In genomic region chr15:98633822-98634470, GRCm38 (mm10) we compare ENCODE assay signal across 8 mouse cellular contexts. TPM values are rescaled to one million over a fixed set of nuclear protein-coding genes. Genes with fewer than 3 reads are reported as not detected.
DNase-seq lines count a peak whose midpoint lies in the region; ATAC-seq and TF ChIP-seq lines count a peak whose summit lies in the region.

No protein-coding gene starts in this region.

- TF ChIP-seq CTCF in ES-Bruce4 (IDR thresholded peaks at IDR 0.05; ENCODE audit: low read depth, low read length), result no peak

- TF ChIP-seq POLR2A in ES-Bruce4 (IDR thresholded peaks at IDR 0.05; ENCODE audit: insufficient read depth, low read length), result no peak

- no peak for ATAC-seq in heart, embryonic 16.5 days (replicated peaks; ENCODE audit: extremely low read depth, insufficient read depth, low FRiP score)
- ATAC-seq in forebrain, embryonic 11.5 days (replicated peaks; ENCODE audit: low FRiP score), result no peak; the same call in 1 of the 2 replicates
- no peak for ATAC-seq in liver, embryonic 15.5 days (ENCODE audit: insufficient read depth)

- H3K27ac ChIP-seq in heart, embryonic 16.5 days (ENCODE audit: low read length), result no peak overlapping the region
- no peak overlapping the region for H3K27ac ChIP-seq in ES-Bruce4 (ENCODE audit: insufficient read depth, low read length)
- peak overlapping the region; percentile 81 for H3K27ac ChIP-seq in forebrain, embryonic 11.5 days (ENCODE audit: low read depth, low read length)
- no peak overlapping the region for H3K27ac ChIP-seq in liver, embryonic 15.5 days (replicated peaks)

- H3K27me3 ChIP-seq in heart, embryonic 16.5 days (ENCODE audit: control insufficient read depth, insufficient read depth, low read length), result peaks cover 49% of the 10 kb centered on the region
- H3K27me3 ChIP-seq in ES-Bruce4 (ENCODE audit: control insufficient read depth, insufficient read depth, low read length, poor library complexity, severe bottlenecking), result no peaks in the 10 kb centered on the region
- H3K27me3 ChIP-seq in forebrain, embryonic 11.5 days (ENCODE audit: control insufficient read depth, insufficient read depth, low read length), result peaks cover 49% of the 10 kb centered on the region
- H3K27me3 ChIP-seq in liver, embryonic 15.5 days, result peaks cover 98% of the 10 kb centered on the region

- under 1% methylated on average over 25 of the region's 25 CpGs for WGBS in heart, embryonic 16.5 days
- WGBS in forebrain, embryonic 11.5 days, result 0% methylated on average over 24 of the region's 25 CpGs
- WGBS in liver, embryonic 15.5 days (ENCODE audit: insufficient replicate concordance), result 1% methylated on average over 25 of the region's 25 CpGs

- H3K9me3 ChIP-seq in heart, embryonic 16.5 days (replicated peaks; ENCODE audit: control insufficient read depth, low read length), result no peaks in the 10 kb centered on the region
- no peaks in the 10 kb centered on the region for H3K9me3 ChIP-seq in ES-Bruce4 (replicated peaks; ENCODE audit: control insufficient read depth, insufficient read depth, low read length, poor library complexity, severe bottlenecking)
- H3K9me3 ChIP-seq in forebrain, embryonic 11.5 days (ENCODE audit: control insufficient read depth, low read length), result no peaks in the 10 kb centered on the region
- no peaks in the 10 kb centered on the region for H3K9me3 ChIP-seq in liver, embryonic 15.5 days (replicated peaks)

- no peak for TF ChIP-seq EP300 in ES-Bruce4 (IDR thresholded peaks at IDR 0.05; ENCODE audit: insufficient read depth, low read depth, low read length)

- peak overlapping the region; percentile 72 for H3K9ac ChIP-seq in heart, embryonic 16.5 days (ENCODE audit: low read length)
- peak overlapping the region; percentile 80 for H3K9ac ChIP-seq in ES-Bruce4 (ENCODE audit: low read depth, poor library complexity, severe bottlenecking)
- H3K9ac ChIP-seq in forebrain, embryonic 11.5 days (ENCODE audit: low read length), result peak overlapping the region; percentile 92
- no peak overlapping the region for H3K9ac ChIP-seq in liver, embryonic 15.5 days

- peak overlapping the region; percentile 76 for H3K4me3 ChIP-seq in heart, embryonic 16.5 days (ENCODE audit: low read length)
- peak overlapping the region; percentile 68 for H3K4me3 ChIP-seq in ES-Bruce4 (ENCODE audit: low read depth, low read length)
- H3K4me3 ChIP-seq in forebrain, embryonic 11.5 days (ENCODE audit: low read depth, low read length), result peak overlapping the region; percentile 83
- H3K4me3 ChIP-seq in liver, embryonic 15.5 days (replicated peaks), result peak overlapping the region; percentile 61

- no peaks in the 10 kb centered on the region for H3K36me3 ChIP-seq in heart, embryonic 16.5 days (ENCODE audit: control insufficient read depth, insufficient read depth)
- H3K36me3 ChIP-seq in ES-Bruce4 (ENCODE audit: control insufficient read depth, insufficient read depth, low read length, poor library complexity, severe bottlenecking), result no peaks in the 10 kb centered on the region
- H3K36me3 ChIP-seq in forebrain, embryonic 11.5 days (ENCODE audit: control insufficient read depth, insufficient read depth, low read length), result no peaks in the 10 kb centered on the region
- no peaks in the 10 kb centered on the region for H3K36me3 ChIP-seq in liver, embryonic 15.5 days (replicated peaks)

- DNase-seq in heart, adult 8-10 months (ENCODE audit: low spot score), result no peak
- peak; percentile 67 for DNase-seq in forebrain, embryonic 11.5 days (ENCODE audit: low spot score)
- DNase-seq in right cerebral cortex, postnatal 10 days (ENCODE audit: low spot score in 2 of 2), result no peak
- no peak for DNase-seq in gastrocnemius, adult 18-20 months (ENCODE audit: low spot score)
- no peak for DNase-seq in lung, postnatal 10 days

- peak overlapping the region; percentile 99 for H3K4me2 ChIP-seq in heart, embryonic 16.5 days (ENCODE audit: low read depth, low read length)
- peak overlapping the region; percentile 97 for H3K4me2 ChIP-seq in forebrain, embryonic 11.5 days (ENCODE audit: low read depth, low read length, severe bottlenecking)
- H3K4me2 ChIP-seq in liver, embryonic 15.5 days, result peak overlapping the region; percentile 87

- H3K4me1 ChIP-seq in heart, embryonic 16.5 days (ENCODE audit: control insufficient read depth, insufficient read depth, low read length), result peaks cover 42% of the 10 kb centered on the region
- H3K4me1 ChIP-seq in ES-Bruce4 (ENCODE audit: control insufficient read depth, insufficient read depth, low read length), result peaks cover 8% of the 10 kb centered on the region
- peaks cover 36% of the 10 kb centered on the region for H3K4me1 ChIP-seq in forebrain, embryonic 11.5 days (replicated peaks; ENCODE audit: control insufficient read depth, insufficient read depth, low read length)
- H3K4me1 ChIP-seq in liver, embryonic 15.5 days (replicated peaks), result peaks cover 29% of the 10 kb centered on the region

RNA-seq across cellular contexts. Expression of gene Cacnb3, which starts 3.3 kb away (rescaled TPM):
- polyA plus RNA-seq in heart, embryonic 16.5 days (2015; fragmentation: Nextera tagmentation; extraction: Ambion mirVana), result 8.2 and 10.5 TPM in 2 replicates
- 1 to 10 TPM; 2.0 to 2.8 (median 2.6) TPM for total RNA-seq in heart, adult 8-10 months (2022)
- polyA plus RNA-seq in ES-Bruce4 (2011; ENCODE audit: insufficient read depth, insufficient read length, low read depth, missing spikeins), result 16.8 and 18.7 TPM in 2 replicates
- polyA plus RNA-seq in forebrain, embryonic 11.5 days (2014; fragmentation: Nextera tagmentation; extraction: Ambion mirVana), result 45.3 and 46.9 TPM in 2 replicates
- polyA plus RNA-seq in liver, embryonic 15.5 days (2015; fragmentation: Nextera tagmentation; extraction: Ambion mirVana), result 0.52 and 0.96 TPM in 2 replicates
- total RNA-seq in gastrocnemius, adult 18-20 months (2021), result under 1 TPM; 0.64 to 0.85 TPM

RNA-seq across cellular contexts. Expression of gene Adcy6, which starts 24.1 kb away (rescaled TPM):
- polyA plus RNA-seq in heart, embryonic 16.5 days (2015; fragmentation: Nextera tagmentation; extraction: Ambion mirVana), result 39.0 and 47.1 TPM in 2 replicates
- total RNA-seq in heart, adult 8-10 months (2022), result 100 to 1,000 TPM; 136 to 213 (median 183) TPM
- polyA plus RNA-seq in ES-Bruce4 (2011; ENCODE audit: insufficient read depth, insufficient read length, low read depth, missing spikeins), result 12.5 and 12.8 TPM in 2 replicates
- 11.2 and 12.3 TPM in 2 replicates for polyA plus RNA-seq in forebrain, embryonic 11.5 days (2014; fragmentation: Nextera tagmentation; extraction: Ambion mirVana)
- 6.6 and 6.9 TPM in 2 replicates for polyA plus RNA-seq in liver, embryonic 15.5 days (2015; fragmentation: Nextera tagmentation; extraction: Ambion mirVana)
- total RNA-seq in gastrocnemius, adult 18-20 months (2021), result 10 to 100 TPM; 14.3 to 17.9 TPM

RNA-seq across cellular contexts. Expression of gene Ddx23, which starts 28.7 kb away (rescaled TPM):
- polyA plus RNA-seq in heart, embryonic 16.5 days (2015; fragmentation: Nextera tagmentation; extraction: Ambion mirVana), result 15.2 and 18.3 TPM in 2 replicates
- 10 to 100 TPM; 53.2 to 61.7 (median 56.4) TPM for total RNA-seq in heart, adult 8-10 months (2022)
- 121 TPM in 2 replicates for polyA plus RNA-seq in ES-Bruce4 (2011; ENCODE audit: insufficient read depth, insufficient read length, low read depth, missing spikeins)
- polyA plus RNA-seq in forebrain, embryonic 11.5 days (2014; fragmentation: Nextera tagmentation; extraction: Ambion mirVana), result 24.2 and 31.2 TPM in 2 replicates
- 9.5 and 10.2 TPM in 2 replicates for polyA plus RNA-seq in liver, embryonic 15.5 days (2015; fragmentation: Nextera tagmentation; extraction: Ambion mirVana)
- total RNA-seq in gastrocnemius, adult 18-20 months (2021), result 10 to 100 TPM; 65.7 to 83.1 TPM

RNA-seq across cellular contexts. Expression of gene Rnd1, which starts 43.3 kb away (rescaled TPM):
- 1.1 and 1.7 TPM in 2 replicates for polyA plus RNA-seq in heart, embryonic 16.5 days (2015; fragmentation: Nextera tagmentation; extraction: Ambion mirVana)
- 1 to 10 TPM in 3 of 4 experiments, under 1 TPM in 1; 1.00 to 2.1 (median 1.2) TPM for total RNA-seq in heart, adult 8-10 months (2022)
- polyA plus RNA-seq in ES-Bruce4 (2011; ENCODE audit: insufficient read depth, insufficient read length, low read depth, missing spikeins), result 3.4 and 3.7 TPM in 2 replicates
- 1.9 and 2.8 TPM in 2 replicates for polyA plus RNA-seq in forebrain, embryonic 11.5 days (2014; fragmentation: Nextera tagmentation; extraction: Ambion mirVana)
- polyA plus RNA-seq in liver, embryonic 15.5 days (2015; fragmentation: Nextera tagmentation; extraction: Ambion mirVana), result 0.84 and 0.89 TPM in 2 replicates
- 1 to 10 TPM; 2.8 to 3.2 TPM for total RNA-seq in gastrocnemius, adult 18-20 months (2021)
